ENCODE assay signal across 8 mouse cellular contexts in the genomic region with DNA sequence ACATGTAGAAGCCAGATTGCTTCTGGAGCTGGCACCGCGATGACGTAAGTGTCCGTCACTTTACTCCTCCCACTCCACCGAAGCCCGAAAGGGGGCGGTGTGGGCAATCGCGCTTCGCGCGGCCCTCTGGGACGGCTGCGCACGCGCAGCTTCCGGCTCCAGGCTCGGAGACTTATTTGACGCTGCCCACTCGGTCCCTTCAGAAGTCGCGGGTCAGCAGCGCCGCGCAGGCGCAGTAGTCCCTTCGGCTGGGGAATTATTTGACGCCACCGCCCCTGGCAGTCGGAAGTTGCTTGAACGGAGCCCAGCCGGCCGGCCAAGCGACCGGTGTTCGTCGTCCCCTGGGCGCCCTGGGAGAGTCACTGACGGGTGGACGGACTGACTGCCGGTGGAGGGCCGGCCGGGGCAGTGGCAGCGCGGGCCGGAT. TPM values are rescaled to one million over a fixed set of nuclear protein-coding genes. Genes with fewer than 3 reads are reported as not detected.
A peak's percentile ranks its signal among the peaks of the same experiment; 100 is the strongest.
DNase-seq lines count a peak whose midpoint lies in the region; ATAC-seq lines count a peak whose summit lies in the region.

A gene (plus strand): TSS at position 254 of the 427 bp plus-strand sequence.

- H3K27ac ChIP-seq in hindbrain, embryonic 14.5 days, result peak within 1 kb of the TSS; percentile 92

- peak within 1 kb of the TSS; percentile 93 for H3K4me2 ChIP-seq in hindbrain, embryonic 14.5 days (replicated peaks)

- H3K36me3 ChIP-seq in hindbrain, embryonic 14.5 days (replicated peaks; ENCODE audit: control insufficient read depth, insufficient read depth), result no peaks in the 10 kb centered on the region

- no peaks in the 10 kb centered on the region for H3K9me3 ChIP-seq in hindbrain, embryonic 14.5 days (ENCODE audit: control insufficient read depth, low read length)

- peak within 1 kb of the TSS; percentile 95 for H3K9ac ChIP-seq in hindbrain, embryonic 14.5 days

- peaks cover 23% of the 10 kb centered on the region for H3K4me1 ChIP-seq in hindbrain, embryonic 14.5 days (replicated peaks; ENCODE audit: control insufficient read depth, insufficient read depth, low read length)

- under 1% methylated on average over 44 of the region's 46 CpGs for WGBS in hindbrain, embryonic 14.5 days

- H3K4me3 ChIP-seq in hindbrain, embryonic 14.5 days (replicated peaks; ENCODE audit: low read length), result peak within 1 kb of the TSS; percentile 94

- peak; percentile 97 for DNase-seq in R1 (ENCODE audit: low read depth, low spot score)
- peak; percentile 99 to 100 for DNase-seq in cerebellum, postnatal 25 days
- peak; percentile 99 for DNase-seq in frontal cortex, postnatal 25 days (ENCODE audit: low spot score in 2 of 2)
- DNase-seq in hindbrain, embryonic 14.5 days (ENCODE audit: low spot score), result peak; percentile 100
- peak; percentile 99 for DNase-seq in layer of hippocampus, postnatal 36 days
- DNase-seq in lung, postnatal 36 days, result peak; percentile 99
- peak; percentile 99 for DNase-seq in retina, postnatal 1 day
- DNase-seq in urinary bladder, adult 18-20 months (ENCODE audit: low spot score in 2 of 2), result peak; percentile 95 to 99

- H3K27me3 ChIP-seq in hindbrain, embryonic 14.5 days (ENCODE audit: control insufficient read depth, insufficient read depth, low read length), result no peaks in the 10 kb centered on the region

- ATAC-seq in hindbrain, embryonic 14.5 days (ENCODE audit: low FRiP score), result peak; percentile 86

RNA-seq across cellular contexts. Expression of the gene that starts here (rescaled TPM):
- 29.7 and 34.7 TPM in 2 replicates for polyA plus RNA-seq in hindbrain, embryonic 14.5 days (2014; fragmentation: Nextera tagmentation; extraction: Ambion mirVana)
- total RNA-seq in layer of hippocampus, postnatal 36 days (2021), result 10 to 100 TPM; 96.9 to 98.7 TPM

Comparison
In these comparisons a context has a peak if more than half of its experiments do, and no peak if none do; other contexts are left out.
1. Peak in every context shown above with its lines: DNase-seq, ATAC-seq, H3K4me3 ChIP-seq and H3K27ac ChIP-seq.